Mouse (Mus musculus) kidney, adult 18-20 months (tissue): ENCODE measurements around the gene Tmem11.
"Not testable (repeated sequence)": the region's sequence is repeated elsewhere in the genome, so short reads cannot be mapped to it uniquely, and the experiment has no call there.

Source experiments
- DNase-seq: peaks from one replicate; pipeline ENCODE4 v3.0.0; 2021

Gene Tmem11

GRCm38 (mm10) chr11:60882386-60882785, 3.3 kb upstream of the Tmem11 start:
- DNase-seq, result no peak

- no peak for DNase-seq
These were observed 1.5 kb upstream of the Tmem11 start for GRCm38 (mm10) chr11:60880559-60880958.

- peak; percentile 64 for DNase-seq
These were observed 351 bp upstream of the Tmem11 start for GRCm38 (mm10) chr11:60879423-60879822.

GRCm38 (mm10) chr11:60878056-60878612, 938 bp downstream of the Tmem11 start:
- DNase-seq, result no peak

- no peak for DNase-seq
These were observed 6.0 kb downstream of the Tmem11 start for GRCm38 (mm10) chr11:60873101-60873500.

GRCm38 (mm10) chr11:60871409-60871808, 7.7 kb downstream of the Tmem11 start:
- no peak for DNase-seq

- not testable (repeated sequence) for DNase-seq
These were observed 9.6 kb downstream of the Tmem11 start for GRCm38 (mm10) chr11:60869471-60869870.

GRCm38 (mm10) chr11:60867904-60868303, 11.2 kb downstream of the Tmem11 start:
- no peak for DNase-seq

GRCm38 (mm10) chr11:60867456-60867855, 11.6 kb downstream of the Tmem11 start:
- no peak for DNase-seq

- peak; percentile 40 for DNase-seq
These were observed 13.1 kb downstream of the Tmem11 start for GRCm38 (mm10) chr11:60866021-60866420.

GRCm38 (mm10) chr11:60864916-60865315, 14.2 kb downstream of the Tmem11 start:
- no peak for DNase-seq

- no peak for DNase-seq
These were observed 14.9 kb downstream of the Tmem11 start for GRCm38 (mm10) chr11:60864166-60864565.

GRCm38 (mm10) chr11:60863196-60863595, 15.9 kb downstream of the Tmem11 start:
- DNase-seq, result no peak

GRCm38 (mm10) chr11:60861993-60862392, 17.1 kb downstream of the Tmem11 start:
- DNase-seq, result no peak

- no peak for DNase-seq
These were observed 22.5 kb downstream of the Tmem11 start for GRCm38 (mm10) chr11:60856587-60856986.

- no peak for DNase-seq
These were observed 33.7 kb downstream of the Tmem11 start for GRCm38 (mm10) chr11:60845415-60845814.

- no peak for DNase-seq
These were observed 35.7 kb downstream of the Tmem11 start for GRCm38 (mm10) chr11:60843412-60843811.

- no peak for DNase-seq
These were observed 37.4 kb downstream of the Tmem11 start for GRCm38 (mm10) chr11:60841467-60842200.

- no peak for DNase-seq
These were observed 41.2 kb downstream of the Tmem11 start for GRCm38 (mm10) chr11:60837644-60838406.

- no peak for DNase-seq
These were observed 42.2 kb downstream of the Tmem11 start for GRCm38 (mm10) chr11:60836897-60837296.

GRCm38 (mm10) chr11:60830433-60831052, 48.5 kb downstream of the Tmem11 start, which contains the start of gene Dhrs7b:
Dhrs7b (plus strand) TSS chr11:60830631.
- peak; percentile 87 for DNase-seq

- no peak for DNase-seq
These were observed 50.2 kb downstream of the Tmem11 start for GRCm38 (mm10) chr11:60828903-60829302.

- no peak for DNase-seq
These were observed 51.7 kb downstream of the Tmem11 start for GRCm38 (mm10) chr11:60827241-60827945.
